Mouse (Mus musculus): ENCODE data around the gene Aph1c.

The Aph1c gene

DNA sequence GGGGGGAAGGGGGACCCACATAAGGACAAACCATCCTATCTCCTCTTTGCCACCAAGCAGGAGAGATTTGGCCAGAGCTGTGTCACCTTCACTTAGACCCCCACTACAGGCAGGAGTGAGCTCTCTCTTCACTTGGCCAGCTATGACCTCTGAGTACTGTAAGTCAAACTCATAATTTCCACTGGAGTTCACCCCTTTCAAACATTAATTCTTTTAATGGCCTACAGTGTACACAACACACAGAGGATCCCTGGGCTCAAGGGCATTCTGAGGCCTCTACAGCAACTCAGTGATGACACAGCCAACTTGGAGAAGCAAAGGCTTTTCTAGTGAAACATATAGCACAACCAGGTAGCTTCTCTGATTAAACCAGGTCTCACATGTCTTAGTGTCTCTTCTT, 63.8 kb downstream of the Aph1c start:
- no peaks in the 10 kb centered on the region for H3K27me3 ChIP-seq (ENCODE audit: insufficient read depth, low read length)
- no peak overlapping the region for H3K4me3 ChIP-seq (replicated peaks; ENCODE audit: low read length)
- H3K9me3 ChIP-seq (ENCODE audit: low read length), result no peaks in the 10 kb centered on the region
- no peaks in the 10 kb centered on the region for H3K36me3 ChIP-seq (ENCODE audit: insufficient read depth, low read length)
- no peaks in the 10 kb centered on the region for H3K4me1 ChIP-seq (replicated peaks; ENCODE audit: low read depth, low read length)
- TF ChIP-seq POU5F1 (IDR thresholded peaks at IDR 0.05; ENCODE audit: borderline replicate concordance, low read length) (no peak), NANOG (IDR thresholded peaks at IDR 0.05; ENCODE audit: borderline replicate concordance, low read length) (no peak), CTCF (conservative IDR thresholded peaks at IDR 0.05; ENCODE audit: low read length) (no peak)

DNA sequence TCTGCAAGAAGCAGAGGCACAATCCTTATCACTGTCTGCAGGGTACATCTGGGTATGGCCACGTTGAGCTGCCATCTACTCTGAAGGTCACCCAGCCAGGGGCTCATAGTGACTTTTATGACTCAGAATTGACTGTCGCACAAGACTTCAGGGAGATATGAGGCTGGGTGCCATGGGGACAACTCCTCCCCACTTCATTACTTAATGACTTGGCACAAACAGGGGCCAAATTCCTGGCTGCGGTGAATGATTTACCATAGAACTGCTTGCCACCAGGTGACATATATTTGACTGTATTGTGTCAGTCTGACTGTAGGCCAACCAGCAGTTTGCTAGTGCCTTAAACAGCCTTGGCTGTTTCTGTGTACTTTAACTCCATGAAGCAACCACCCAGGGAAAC, 65.3 kb downstream of the Aph1c start:
- no peaks in the 10 kb centered on the region for H3K9me3 ChIP-seq (ENCODE audit: low read length)
- no peaks in the 10 kb centered on the region for H3K4me1 ChIP-seq (replicated peaks; ENCODE audit: low read depth, low read length)
- TF ChIP-seq NANOG (IDR thresholded peaks at IDR 0.05; ENCODE audit: borderline replicate concordance, low read length), result no peak
- no peak for TF ChIP-seq POU5F1 (IDR thresholded peaks at IDR 0.05; ENCODE audit: borderline replicate concordance, low read length)
- TF ChIP-seq CTCF (conservative IDR thresholded peaks at IDR 0.05; ENCODE audit: low read length), result no peak
- no peaks in the 10 kb centered on the region for H3K27me3 ChIP-seq (ENCODE audit: insufficient read depth, low read length)
- H3K36me3 ChIP-seq (ENCODE audit: insufficient read depth, low read length), result no peaks in the 10 kb centered on the region
- no peak overlapping the region for H3K4me3 ChIP-seq (replicated peaks; ENCODE audit: low read length)

DNA sequence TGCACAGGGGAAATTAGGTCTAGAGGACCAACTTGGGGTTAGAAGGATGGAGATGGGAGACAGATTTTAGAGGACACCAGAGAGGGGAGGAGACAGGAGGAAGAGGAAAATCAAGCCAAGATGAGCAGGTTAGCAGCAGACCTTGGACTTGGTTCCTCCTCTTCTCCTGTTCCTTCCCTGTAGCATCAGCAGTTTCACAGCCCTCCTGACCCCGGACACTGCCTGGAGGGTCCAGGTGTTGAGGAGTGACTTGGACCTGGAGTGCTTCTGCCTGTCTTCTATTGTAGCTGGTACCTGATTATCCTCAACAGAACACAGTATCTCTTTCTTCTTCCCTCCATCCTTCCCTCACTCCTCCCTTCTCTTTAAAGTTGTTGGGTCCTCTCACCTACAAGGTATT, 65.8 kb downstream of the Aph1c start:
- no peaks in the 10 kb centered on the region for H3K27me3 ChIP-seq (ENCODE audit: insufficient read depth, low read length)
- no peaks in the 10 kb centered on the region for H3K4me1 ChIP-seq (replicated peaks; ENCODE audit: low read depth, low read length)
- H3K36me3 ChIP-seq (ENCODE audit: insufficient read depth, low read length), result no peaks in the 10 kb centered on the region
- no peaks in the 10 kb centered on the region for H3K9me3 ChIP-seq (ENCODE audit: low read length)
- H3K4me3 ChIP-seq (replicated peaks; ENCODE audit: low read length), result no peak overlapping the region
- no peak for TF ChIP-seq POU5F1 (IDR thresholded peaks at IDR 0.05; ENCODE audit: borderline replicate concordance, low read length)
- TF ChIP-seq NANOG (IDR thresholded peaks at IDR 0.05; ENCODE audit: borderline replicate concordance, low read length), result no peak
- TF ChIP-seq CTCF (conservative IDR thresholded peaks at IDR 0.05; ENCODE audit: low read length), result no peak
